Comparison of ENCODE assay signal across 14 mouse cellular contexts in the genomic region with DNA sequence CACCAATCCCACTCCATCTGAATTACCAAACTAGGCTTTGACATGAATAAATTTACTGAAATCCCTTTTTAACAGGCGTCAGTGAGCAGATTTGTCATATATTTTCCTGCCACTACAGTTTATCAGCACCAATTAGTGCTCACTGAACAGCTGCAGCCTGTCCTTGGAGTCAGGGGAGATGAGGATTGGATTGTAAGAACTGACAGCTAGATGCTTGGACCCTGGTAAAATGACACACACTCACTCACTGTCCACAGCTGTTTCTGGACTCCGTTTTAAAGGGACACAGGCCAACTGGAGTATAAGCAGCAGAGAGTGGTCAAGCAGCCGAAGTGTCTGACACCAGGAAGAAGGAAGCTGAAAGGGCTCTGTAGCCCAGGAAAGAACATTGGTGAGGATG. TPM values are rescaled to one million over a fixed set of nuclear protein-coding genes. Genes with fewer than 3 reads are reported as not detected.
DNase-seq lines count a peak whose midpoint lies in the region; ATAC-seq and TF ChIP-seq lines count a peak whose summit lies in the region.
"Had no signal": no experiment of that assay in that cellular context is flagged by ENCODE, and none has a peak within 500 bp of the region (broad histone marks: within the 10 kb centered on the region; RNA-seq: fewer than 3 reads in every experiment).

No protein-coding gene starts in this region.

- ATAC-seq in forebrain, embryonic 12.5 days (ENCODE audit: low FRiP score) = peak; percentile 52
- no peak for ATAC-seq in intestine, postnatal 0 days

- H3K27me3 ChIP-seq in forebrain, embryonic 12.5 days = no peaks in the 10 kb centered on the region
- H3K27me3 ChIP-seq in forebrain, embryonic 10.5 days (ENCODE audit: poor library complexity, severe bottlenecking) = no peaks in the 10 kb centered on the region
- no peaks in the 10 kb centered on the region for H3K27me3 ChIP-seq in kidney, adult 2 months (replicated peaks; ENCODE audit: control insufficient read depth, insufficient read depth, low read length)
- no peaks in the 10 kb centered on the region for H3K27me3 ChIP-seq in intestine, postnatal 0 days (replicated peaks; ENCODE audit: control insufficient read depth, insufficient read depth, low read length)

- H3K4me3 ChIP-seq in forebrain, embryonic 12.5 days (replicated peaks) = no peak overlapping the region
- H3K4me3 ChIP-seq in forebrain, embryonic 10.5 days = no peak overlapping the region
- no peak overlapping the region for H3K4me3 ChIP-seq in kidney, adult 2 months (ENCODE audit: insufficient read depth, low read depth, low read length)
- no peak overlapping the region for H3K4me3 ChIP-seq in intestine, postnatal 0 days (ENCODE audit: low read depth, low read length)
- H3K4me3 ChIP-seq: erythroblast, embryonic 14.5 days had no signal

- H3K4me1 ChIP-seq in forebrain, embryonic 12.5 days = peaks cover 12% of the 10 kb centered on the region
- H3K4me1 ChIP-seq in forebrain, embryonic 10.5 days = no peaks in the 10 kb centered on the region
- no peaks in the 10 kb centered on the region for H3K4me1 ChIP-seq in kidney, adult 2 months (ENCODE audit: control insufficient read depth, insufficient read depth, low read length)
- H3K4me1 ChIP-seq in intestine, postnatal 0 days (replicated peaks; ENCODE audit: control insufficient read depth, insufficient read depth, low read length) = no peaks in the 10 kb centered on the region

- H3K4me2 ChIP-seq in forebrain, embryonic 12.5 days = no peak overlapping the region
- no peak overlapping the region for H3K4me2 ChIP-seq in intestine, postnatal 0 days (replicated peaks; ENCODE audit: low read depth)
- H3K4me2 ChIP-seq: liver, embryonic 11.5 days had no signal

- no peak overlapping the region for H3K9ac ChIP-seq in forebrain, embryonic 12.5 days
- H3K9ac ChIP-seq in intestine, postnatal 0 days (ENCODE audit: low read depth, low read length) = no peak overlapping the region

- TF ChIP-seq CTCF in kidney, adult 2 months (conservative IDR thresholded peaks at IDR 0.05; ENCODE audit: insufficient read depth, insufficient read length, low read depth, low read length) = no peak
- no peak for TF ChIP-seq CTCF in intestine, postnatal 0 days (IDR thresholded peaks at IDR 0.05; ENCODE audit: low read depth)

- H3K9me3 ChIP-seq in forebrain, embryonic 12.5 days = no peaks in the 10 kb centered on the region
- peaks cover 6% of the 10 kb centered on the region for H3K9me3 ChIP-seq in forebrain, embryonic 10.5 days
- H3K9me3 ChIP-seq in intestine, postnatal 0 days (ENCODE audit: control insufficient read depth) = no peaks in the 10 kb centered on the region

- H3K36me3 ChIP-seq in forebrain, embryonic 12.5 days (replicated peaks) = no peaks in the 10 kb centered on the region
- peaks cover 5% of the 10 kb centered on the region; the same call in 1 of the 2 replicates for H3K36me3 ChIP-seq in forebrain, embryonic 10.5 days (replicated peaks)
- H3K36me3 ChIP-seq in kidney, adult 2 months (ENCODE audit: control insufficient read depth, insufficient read depth, low read length) = no peaks in the 10 kb centered on the region
- H3K36me3 ChIP-seq in intestine, postnatal 0 days (ENCODE audit: control insufficient read depth, insufficient read depth) = no peaks in the 10 kb centered on the region

- DNase-seq in forebrain, embryonic 10.5 days (ENCODE audit: extremely low spot score, low spot score) = no peak
- peak; percentile 53 for DNase-seq in kidney, postnatal 10 days
- DNase-seq in kidney, adult 2 months = no peak
- peak; percentile 85 for DNase-seq in retina, postnatal 1 day
- DNase-seq in T-cell, adult 2 months (ENCODE audit: low spot score) = no peak
- no peak for DNase-seq in adrenal gland, postnatal 25 days
- DNase-seq: adrenal gland, postnatal 14 days; cerebellum, adult 9-10 months; gastrocnemius, postnatal 36 days had no signal

- TF ChIP-seq POLR2A in kidney, adult 2 months (IDR thresholded peaks at IDR 0.05; ENCODE audit: low read depth, low read length) = no peak

- no peak overlapping the region for H3K27ac ChIP-seq in forebrain, embryonic 12.5 days
- no peak overlapping the region for H3K27ac ChIP-seq in forebrain, embryonic 10.5 days
- no peak overlapping the region for H3K27ac ChIP-seq in kidney, adult 2 months (ENCODE audit: insufficient read depth, low read depth, low read length)
- peak overlapping the region; percentile 51 for H3K27ac ChIP-seq in intestine, postnatal 0 days (ENCODE audit: low read depth, low read length)

- whole genome bisulfite sequencing in forebrain, embryonic 12.5 days = 56% methylated on average over 3 of the region's 3 CpGs
- 78% methylated on average over 3 of the region's 3 CpGs for WGBS in forebrain, embryonic 10.5 days
- 44% methylated on average over 3 of the region's 3 CpGs for WGBS in kidney, adult 2 months
- 52% methylated on average over 3 of the region's 3 CpGs for WGBS in intestine, postnatal 0 days

RNA-seq across cellular contexts. Expression of a gene that starts 53.9 kb away (rescaled TPM):
- polyA plus RNA-seq in forebrain, embryonic 12.5 days (2016; fragmentation: Nextera tagmentation; extraction: Ambion mirVana) = not detected in 2 replicates
- not detected in 2 replicates for polyA plus RNA-seq in forebrain, embryonic 10.5 days (2016; fragmentation: Nextera tagmentation; extraction: Ambion mirVana)
- polyA plus RNA-seq in kidney, adult 2 months (2012; rRNA removed) = not detected in 2 replicates
- not detected in 2 replicates for polyA plus RNA-seq in intestine, postnatal 0 days (2015; fragmentation: Nextera tagmentation; extraction: Ambion mirVana)
- total RNA-seq in adrenal gland, postnatal 25 days (2021) = not detected in 2 replicates
- total RNA-seq: adrenal gland, postnatal 14 days; gastrocnemius, postnatal 36 days; layer of hippocampus, adult 18-20 months had no signal
- polyA plus RNA-seq: erythroblast, embryonic 14.5 days; liver, embryonic 11.5 days had no signal

Comparison
In these comparisons a context has a peak if more than half of its experiments do, and no peak if none do; other contexts are left out.
1. DNase-seq: peak in kidney, postnatal 10 days (single experiment) and retina, postnatal 1 day (single experiment); none in forebrain, embryonic 10.5 days (single experiment), kidney, adult 2 months (single experiment), T-cell, adult 2 months (single experiment) and adrenal gland, postnatal 25 days (single experiment).